Mouse (Mus musculus): Measurements from ENCODE around the gene Ccdc80. TPM values are rescaled to one million over a fixed set of nuclear protein-coding genes. Genes with fewer than 3 reads are reported as not detected.

The Ccdc80 gene
- polyA plus RNA-seq, 1 experiment from 2014 or later = 105 TPM

DNA sequence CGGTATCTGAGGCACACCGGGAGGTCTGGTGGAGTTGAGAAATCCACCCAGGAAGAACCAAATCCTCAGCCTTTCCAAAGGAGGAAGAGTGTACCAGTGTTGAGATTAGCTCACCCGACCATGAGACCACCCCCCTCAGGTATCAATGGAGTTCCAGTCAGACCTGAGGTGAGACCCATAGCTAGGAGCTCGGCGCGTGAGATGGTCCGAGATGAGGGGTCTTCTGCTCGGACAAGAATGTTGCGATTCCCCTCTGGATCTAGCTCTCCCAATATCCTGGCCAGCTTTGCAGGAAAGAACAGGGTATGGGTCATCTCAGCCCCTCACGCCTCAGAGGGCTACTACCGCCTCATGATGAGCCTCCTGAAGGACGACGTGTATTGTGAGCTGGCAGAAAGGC lies 1.8 kb downstream of the Ccdc80 start:
- no peaks in the 10 kb centered on the region for H3K27me3 ChIP-seq
- H3K27ac ChIP-seq = no peak overlapping the region
- WGBS = 86% methylated on average over 13 of the region's 13 CpGs
- peaks cover 54% of the 10 kb centered on the region for H3K4me1 ChIP-seq
- no peaks in the 10 kb centered on the region for H3K36me3 ChIP-seq
- peak overlapping the region; percentile 61 for H3K4me2 ChIP-seq
- no peak overlapping the region for H3K9ac ChIP-seq
- ATAC-seq (ENCODE audit: insufficient number of reproducible peaks, low FRiP score, low TSS enrichment, low read depth) = no peak
- peak overlapping the region; percentile 49 for H3K4me3 ChIP-seq
- H3K9me3 ChIP-seq = no peaks in the 10 kb centered on the region

DNA sequence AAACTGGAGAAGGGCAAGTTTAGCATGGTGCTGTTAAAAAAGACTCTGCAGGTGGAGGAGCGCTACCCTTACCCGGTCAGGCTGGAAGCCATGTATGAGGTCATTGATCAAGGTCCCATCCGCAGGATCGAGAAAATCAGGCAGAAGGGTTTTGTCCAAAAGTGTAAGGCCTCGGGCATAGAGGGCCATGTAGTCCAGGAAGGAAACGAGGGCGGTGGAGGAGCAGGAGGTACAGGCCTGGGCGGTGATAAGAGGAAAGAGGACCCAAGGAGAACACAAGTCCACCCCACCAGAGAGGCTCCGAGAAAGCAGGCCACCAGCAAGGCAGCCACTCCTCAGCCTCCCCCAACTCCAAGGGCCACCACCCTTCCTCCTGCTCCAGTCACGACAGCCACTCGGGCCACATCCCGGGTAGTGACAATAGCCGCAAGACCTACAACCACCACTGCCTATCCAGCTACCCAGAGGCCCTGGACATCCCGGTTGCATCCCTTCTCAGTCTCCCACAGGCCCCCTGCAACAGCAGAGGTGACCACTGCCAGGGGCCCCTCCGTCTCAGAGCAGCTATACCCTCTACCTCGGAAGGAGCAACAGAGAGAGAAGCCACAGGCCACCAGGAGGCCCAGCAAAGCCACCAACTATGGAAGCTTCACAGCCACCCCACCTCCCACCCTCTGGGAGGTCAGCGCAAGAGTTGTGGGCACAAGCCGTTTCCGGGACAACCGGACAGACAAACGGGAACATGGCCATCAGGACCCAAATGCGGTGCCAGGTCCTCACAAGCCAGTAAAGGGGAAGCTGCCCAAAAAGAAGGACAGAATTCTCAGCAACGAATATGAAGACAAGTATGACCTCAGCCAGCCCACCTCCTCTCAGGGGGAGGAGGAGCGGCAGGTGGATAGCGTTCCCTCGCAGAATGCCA lies 2.6 kb downstream of the Ccdc80 start:
- WGBS = 90% methylated on average over 26 of the region's 26 CpGs
- no peak for ATAC-seq (ENCODE audit: insufficient number of reproducible peaks, low FRiP score, low TSS enrichment, low read depth)
- no peak overlapping the region for H3K9ac ChIP-seq
- no peaks in the 10 kb centered on the region for H3K27me3 ChIP-seq
- peak overlapping the region; percentile 61 for H3K4me2 ChIP-seq
- H3K4me3 ChIP-seq = no peak overlapping the region
- no peak overlapping the region for H3K27ac ChIP-seq
- no peaks in the 10 kb centered on the region for H3K36me3 ChIP-seq
- peaks cover 54% of the 10 kb centered on the region for H3K4me1 ChIP-seq
- H3K9me3 ChIP-seq = no peaks in the 10 kb centered on the region

DNA sequence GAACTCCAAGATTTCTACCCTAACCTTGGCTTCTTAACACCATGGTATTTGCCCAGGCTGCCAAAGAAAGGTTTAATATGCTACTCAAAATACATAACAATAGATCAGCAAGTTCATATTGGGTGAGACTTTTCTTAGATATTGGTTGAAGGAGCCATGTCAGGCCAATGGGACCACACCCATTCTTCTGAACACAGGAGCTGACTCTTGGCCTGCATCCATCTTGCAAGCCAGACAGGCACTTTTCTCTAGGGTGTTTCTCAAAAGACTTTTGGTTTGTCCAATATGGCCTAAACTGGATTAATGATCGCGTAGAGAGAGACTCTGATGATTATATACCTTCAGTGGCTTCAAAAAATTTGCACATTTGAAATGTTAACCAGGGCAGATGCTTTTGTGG lies 4.3 kb downstream of the Ccdc80 start:
- Histone ChIP-seq H3K4me3 (peak overlapping the region; percentile 8; the same call in 1 of the 2 replicates), H3K4me2 (peak overlapping the region; percentile 20; the same call in 1 of the 2 replicates), H3K36me3 (no peaks in the 10 kb centered on the region), H3K27me3 (no peaks in the 10 kb centered on the region), H3K9me3 (no peaks in the 10 kb centered on the region), H3K9ac (no peak overlapping the region), H3K4me1 (peaks cover 53% of the 10 kb centered on the region), H3K27ac (no peak overlapping the region)
- WGBS = 89% methylated on average over 2 of the region's 2 CpGs
- ATAC-seq (ENCODE audit: insufficient number of reproducible peaks, low FRiP score, low TSS enrichment, low read depth) = no peak

- Histone ChIP-seq H3K9me3 (no peaks in the 10 kb centered on the region), H3K36me3 (no peaks in the 10 kb centered on the region), H3K27ac (0 out of 2 replicates have a peak overlapping the region, but pooled peaks have one; percentile 17), H3K4me3 (peak overlapping the region; percentile 16), H3K27me3 (no peaks in the 10 kb centered on the region), H3K9ac (no peak overlapping the region), H3K4me1 (peaks cover 45% of the 10 kb centered on the region), H3K4me2 (peak overlapping the region; percentile 34)
- no peak for ATAC-seq (ENCODE audit: insufficient number of reproducible peaks, low FRiP score, low TSS enrichment, low read depth)
- WGBS = 39% methylated on average over 10 of the region's 10 CpGs
Measured at GRCm38 (mm10) chr16:45098186-45098885, 5.1 kb downstream of the Ccdc80 start.

- Histone ChIP-seq H3K36me3 (no peaks in the 10 kb centered on the region), H3K4me3 (peak overlapping the region; percentile 16; the same call in 1 of the 2 replicates), H3K9ac (no peak overlapping the region), H3K27me3 (no peaks in the 10 kb centered on the region), H3K9me3 (no peaks in the 10 kb centered on the region), H3K27ac (0 out of 2 replicates have a peak overlapping the region, but pooled peaks have one; percentile 17), H3K4me1 (peaks cover 42% of the 10 kb centered on the region), H3K4me2 (peak overlapping the region; percentile 34)
- 33% methylated on average over 6 of the region's 6 CpGs for WGBS
- ATAC-seq (ENCODE audit: insufficient number of reproducible peaks, low FRiP score, low TSS enrichment, low read depth) = no peak
Measured at GRCm38 (mm10) chr16:45098886-45099210, 5.6 kb downstream of the Ccdc80 start.

- no peaks in the 10 kb centered on the region for H3K9me3 ChIP-seq
- H3K4me1 ChIP-seq = peaks cover 22% of the 10 kb centered on the region
- H3K36me3 ChIP-seq = no peaks in the 10 kb centered on the region
- 68% methylated on average over 3 of the region's 3 CpGs for WGBS
- no peak overlapping the region for H3K4me3 ChIP-seq
- no peak overlapping the region for H3K4me2 ChIP-seq
- H3K27ac ChIP-seq = no peak overlapping the region
- no peak for ATAC-seq (ENCODE audit: insufficient number of reproducible peaks, low FRiP score, low TSS enrichment, low read depth)
- H3K27me3 ChIP-seq = no peaks in the 10 kb centered on the region
- H3K9ac ChIP-seq = no peak overlapping the region
Measured at GRCm38 (mm10) chr16:45100892-45101291, 7.7 kb downstream of the Ccdc80 start.

DNA sequence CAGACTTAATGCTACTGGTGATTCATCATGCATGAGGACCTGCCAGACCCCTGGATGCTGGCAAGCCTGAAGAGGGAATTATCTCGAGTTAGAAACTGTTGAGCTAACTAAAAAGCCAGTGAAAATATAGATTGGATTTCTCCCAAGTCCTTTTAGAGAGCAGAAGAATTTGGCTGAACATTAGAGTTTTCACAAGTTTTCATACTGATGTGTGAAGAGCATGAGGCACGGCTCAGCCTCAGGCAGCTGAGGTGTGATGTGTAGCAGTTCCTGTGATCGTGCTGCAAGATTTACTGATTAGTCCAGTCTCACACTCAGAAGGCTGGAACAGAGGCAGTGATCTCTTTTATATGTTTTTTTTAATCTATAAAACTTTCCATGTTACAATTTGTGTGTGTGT lies 11.8 kb downstream of the Ccdc80 start:
- H3K4me2 ChIP-seq = no peak overlapping the region
- no peak for ATAC-seq (ENCODE audit: insufficient number of reproducible peaks, low FRiP score, low TSS enrichment, low read depth)
- no peak overlapping the region for H3K27ac ChIP-seq
- no peak overlapping the region for H3K4me3 ChIP-seq
- no peaks in the 10 kb centered on the region for H3K4me1 ChIP-seq
- H3K9me3 ChIP-seq = no peaks in the 10 kb centered on the region
- no peak overlapping the region for H3K9ac ChIP-seq
- H3K27me3 ChIP-seq = no peaks in the 10 kb centered on the region
- no peaks in the 10 kb centered on the region for H3K36me3 ChIP-seq
- 32% methylated on average over 3 of the region's 3 CpGs for WGBS

DNA sequence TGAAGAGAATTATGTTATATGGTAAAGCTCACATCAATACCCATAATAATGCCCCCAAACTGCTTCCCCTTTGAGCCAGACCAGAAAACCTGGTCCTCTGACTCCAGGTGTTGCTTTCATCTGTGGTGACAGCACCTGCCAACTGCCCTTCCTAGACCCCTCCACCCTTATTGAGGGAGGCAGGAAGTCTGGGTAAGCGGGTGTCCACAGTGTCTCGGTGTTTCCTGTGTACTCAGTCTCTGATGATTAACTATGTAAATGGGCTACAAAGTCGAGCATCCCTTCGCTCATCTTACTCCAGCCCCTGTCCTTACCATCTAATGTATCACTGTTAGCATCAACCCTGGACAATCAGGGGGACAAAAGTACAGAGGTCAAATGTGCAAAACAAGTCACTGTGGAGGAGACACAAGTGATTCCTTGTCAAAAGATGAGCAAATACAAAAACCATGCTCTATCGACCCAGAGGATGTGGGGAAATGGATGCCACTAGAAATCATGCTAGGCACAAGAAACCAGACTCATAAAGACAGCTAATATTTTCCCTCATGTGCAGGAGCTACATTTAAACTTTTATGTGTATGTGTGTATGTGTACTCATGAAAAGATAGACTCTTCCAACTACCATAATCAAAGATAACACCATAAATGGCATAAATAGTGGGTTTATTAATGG lies 15.1 kb downstream of the Ccdc80 start:
- Histone ChIP-seq H3K4me3 (no peak overlapping the region), H3K9me3 (no peaks in the 10 kb centered on the region), H3K36me3 (0 out of 2 replicates have a peak, but pooled peaks cover 4% of the 10 kb centered on the region), H3K27ac (no peak overlapping the region), H3K4me1 (peaks cover 6% of the 10 kb centered on the region; the same call in 1 of the 2 replicates), H3K27me3 (no peaks in the 10 kb centered on the region), H3K9ac (no peak overlapping the region), H3K4me2 (no peak overlapping the region)
- 66% methylated on average over 5 of the region's 5 CpGs for WGBS
- ATAC-seq (ENCODE audit: insufficient number of reproducible peaks, low FRiP score, low TSS enrichment, low read depth) = no peak

DNA sequence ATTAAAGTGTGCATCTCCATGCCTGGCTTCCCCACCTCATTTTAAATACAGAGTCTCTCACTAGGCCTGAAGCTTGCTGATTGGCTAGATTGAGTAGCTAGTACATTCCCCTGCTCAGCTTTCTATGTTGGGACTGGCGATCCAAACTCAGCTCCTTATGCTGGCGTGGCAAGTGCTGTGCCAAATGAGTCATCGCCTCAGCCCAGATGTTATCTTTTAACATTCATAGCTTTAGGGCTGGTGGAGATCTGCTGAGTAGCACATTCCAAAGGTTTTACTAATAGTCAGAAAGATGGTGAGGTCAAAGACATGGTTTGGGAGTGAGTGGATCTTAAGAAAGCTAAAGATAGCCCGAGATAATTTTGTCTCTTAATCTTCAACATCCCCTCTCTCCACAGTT lies 17.3 kb downstream of the Ccdc80 start:
- ATAC-seq (ENCODE audit: insufficient number of reproducible peaks, low FRiP score, low TSS enrichment, low read depth) = peak; percentile 67
- H3K27me3 ChIP-seq = no peaks in the 10 kb centered on the region
- 21% methylated on average over 4 of the region's 4 CpGs for WGBS
- 0 out of 2 replicates have a peak, but pooled peaks cover 6% of the 10 kb centered on the region for H3K36me3 ChIP-seq
- H3K4me2 ChIP-seq = no peak overlapping the region
- peak overlapping the region; percentile 59 for H3K27ac ChIP-seq
- H3K4me1 ChIP-seq = peaks cover 6% of the 10 kb centered on the region; the same call in 1 of the 2 replicates
- no peak overlapping the region for H3K9ac ChIP-seq
- H3K4me3 ChIP-seq = no peak overlapping the region
- H3K9me3 ChIP-seq = no peaks in the 10 kb centered on the region

- H3K27me3 ChIP-seq = no peaks in the 10 kb centered on the region
- H3K9ac ChIP-seq = no peak overlapping the region
- H3K9me3 ChIP-seq = no peaks in the 10 kb centered on the region
- H3K4me1 ChIP-seq = 0 out of 2 replicates have a peak, but pooled peaks cover 3% of the 10 kb centered on the region
- H3K4me3 ChIP-seq = no peak overlapping the region
- ATAC-seq (ENCODE audit: insufficient number of reproducible peaks, low FRiP score, low TSS enrichment, low read depth) = no peak
- no peak overlapping the region for H3K27ac ChIP-seq
- no peak overlapping the region for H3K4me2 ChIP-seq
- 89% methylated on average over 3 of the region's 3 CpGs for WGBS
- peaks cover 19% of the 10 kb centered on the region; the same call in 1 of the 2 replicates for H3K36me3 ChIP-seq
Measured at GRCm38 (mm10) chr16:45117200-45117599, 24.0 kb downstream of the Ccdc80 start.

DNA sequence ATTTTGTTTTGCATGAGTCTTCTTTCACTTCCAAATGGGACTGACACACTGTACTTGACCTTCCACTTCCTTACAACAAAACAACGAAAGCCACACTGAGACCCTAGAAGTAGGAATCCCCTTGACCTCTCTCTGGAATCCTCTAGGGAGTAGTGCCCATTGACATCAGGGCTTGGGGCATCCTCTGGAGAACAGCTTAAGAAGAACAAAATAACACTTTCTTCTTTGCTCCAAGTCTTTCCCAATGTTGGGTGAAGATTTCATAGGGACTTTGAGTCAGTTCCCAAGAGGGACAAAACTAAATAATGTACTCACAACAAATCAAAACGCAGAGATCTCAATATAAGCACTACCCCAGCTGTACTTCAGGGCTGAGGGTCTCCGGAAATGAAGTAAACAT lies 25.6 kb downstream of the Ccdc80 start:
- H3K4me2 ChIP-seq = no peak overlapping the region
- no peak overlapping the region for H3K4me3 ChIP-seq
- H3K27me3 ChIP-seq = no peaks in the 10 kb centered on the region
- WGBS = 84% methylated on average over 3 of the region's 3 CpGs
- ATAC-seq (ENCODE audit: insufficient number of reproducible peaks, low FRiP score, low TSS enrichment, low read depth) = no peak
- H3K9me3 ChIP-seq = no peaks in the 10 kb centered on the region
- no peak overlapping the region for H3K27ac ChIP-seq
- no peak overlapping the region for H3K9ac ChIP-seq
- H3K4me1 ChIP-seq = 0 out of 2 replicates have a peak, but pooled peaks cover 3% of the 10 kb centered on the region
- H3K36me3 ChIP-seq = peaks cover 17% of the 10 kb centered on the region; the same call in 1 of the 2 replicates

Data from limb, embryonic 15.5 days (tissue).